Mouse (Mus musculus) CD4-positive naive resting alpha-beta T cell, adult 76 days (primary cell): Measurements from ENCODE around the gene 1810043G02Rik. TPM values are rescaled to one million over a fixed set of nuclear protein-coding genes. Genes with fewer than 3 reads are reported as not detected.

ENCODE experiments used
- total RNA-seq: library from RNA; stranded (reverse); gene quantifications from one replicate; pipeline ENCODE4 v1.2.4, GENCODE M21; 2023

1810043G02Rik gene
- 6.0 TPM for total RNA-seq

GRCm38 (mm10) chr10:77978351-77979350 lies at the start of gene 1810043G02Rik:
Gene 1810043G02Rik (plus strand): TSS chr10:77978524.

GRCm38 (mm10) chr10:77970481-77970880 lies 7.8 kb upstream of the 1810043G02Rik start, which contains the start of gene Trpm2:
Gene Trpm2 (minus strand): TSS chr10:77970563.

DNA sequence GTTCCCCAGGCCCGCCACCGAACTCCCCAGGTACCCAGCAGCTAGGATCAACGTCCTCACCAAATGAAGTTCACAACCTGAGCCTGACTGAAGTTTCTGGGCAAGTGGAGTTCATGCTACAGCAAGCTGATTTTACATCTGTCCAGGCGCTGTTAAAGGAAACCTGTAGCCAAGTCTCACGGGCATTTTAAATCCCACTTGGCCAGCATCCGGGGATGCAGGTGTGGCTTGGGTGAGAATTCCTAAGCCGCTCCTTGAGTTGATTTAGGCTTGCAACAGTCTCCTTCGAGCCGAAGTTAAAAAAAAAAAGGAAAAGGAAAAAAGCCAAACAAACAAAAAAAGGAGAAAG lies 31.6 kb downstream of the 1810043G02Rik start, which contains the start of gene Pfkl:
TSS of gene Pfkl (minus strand) at position 139 of the 349 bp plus-strand sequence.

Other genes starting within 250 kb of the 1810043G02Rik start
- gene Gm18596, start 235.9 kb upstream of the 1810043G02Rik start, total RNA-seq = not detected
- gene Gm9736, start 227.2 kb upstream of the 1810043G02Rik start, total RNA-seq = not detected
- not detected for gene Gm3233, start 218.8 kb upstream of the 1810043G02Rik start, total RNA-seq
- gene Gm3238, start 207.2 kb upstream of the 1810043G02Rik start, total RNA-seq = not detected
- gene Gm7138, start 201.6 kb upstream of the 1810043G02Rik start, total RNA-seq = not detected
- not detected for gene Gm3250, start 196.0 kb upstream of the 1810043G02Rik start, total RNA-seq
- not detected for gene Gm7137, start 190.3 kb upstream of the 1810043G02Rik start, total RNA-seq
- gene Gm9639, start 183.4 kb upstream of the 1810043G02Rik start, total RNA-seq = not detected
- not detected for gene Gm19668, start 179.4 kb upstream of the 1810043G02Rik start, total RNA-seq
- gene Gm9507, start 166.7 kb upstream of the 1810043G02Rik start, total RNA-seq = not detected
- not detected for gene Gm2696, start 163.8 kb upstream of the 1810043G02Rik start, total RNA-seq
- not detected for gene Krtap10-4, start 151.4 kb upstream of the 1810043G02Rik start, total RNA-seq
- gene Krtap10-10, start 142.6 kb upstream of the 1810043G02Rik start, total RNA-seq = not detected
- not detected for gene Gm36176, start 131.7 kb upstream of the 1810043G02Rik start, total RNA-seq
- gene Gm10318, start 125.7 kb upstream of the 1810043G02Rik start, total RNA-seq = not detected
- not detected for gene Gm3285, start 116.5 kb upstream of the 1810043G02Rik start, total RNA-seq
- not detected for gene Lrrc3, start 76.0 kb upstream of the 1810043G02Rik start, total RNA-seq
- gene Trpm2, start 8.0 kb upstream of the 1810043G02Rik start, total RNA-seq = 4.7 TPM
- gene Pfkl, start 31.6 kb downstream of the 1810043G02Rik start, total RNA-seq = 110 TPM
- gene Dnmt3l, start 63.4 kb downstream of the 1810043G02Rik start, total RNA-seq = not detected
- 0.26 TPM for gene Aire, start 65.1 kb downstream of the 1810043G02Rik start, total RNA-seq
- 20.0 TPM for gene Icosl, start 90.8 kb downstream of the 1810043G02Rik start, total RNA-seq
- gene D10Jhu81e, start 191.3 kb downstream of the 1810043G02Rik start, total RNA-seq = 48.4 TPM
- gene Pwp2, start 206.6 kb downstream of the 1810043G02Rik start, total RNA-seq = 21.6 TPM